Mouse (Mus musculus) midbrain, embryonic 12.5 days (tissue): ENCODE measurements at regions not wholly inside any gene's neighbourhood (a gene's known extent, or its start where the extent isn't known, plus 50 kb on each side); places are given as distances from the start of the nearest gene placed in this dataset.

Source experiments
- ATAC-seq: fragments of 200-750 bp; cut with Nextera tagmentation; 2 replicates; pipeline ENCODE4 v1.8.0; 2017; ENCODE audit warnings: low read depth, moderate TSS enrichment, moderate library complexity; ENCODE audit not compliant: low FRiP score
- H3K27ac ChIP-seq: fragments of 300-500 bp; sonication (generic); replicated peaks from 2 replicates; pipeline ENCODE4 v1.5.1; 2016; ENCODE audit warnings: mild to moderate bottlenecking
- H3K27me3 ChIP-seq: fragments of 300-500 bp; sonication (generic); 2 replicates; pipeline ENCODE4 v1.6.1; 2016; ENCODE audit warnings: mild to moderate bottlenecking
- H3K36me3 ChIP-seq: fragments of 300-500 bp; sonication (generic); 2 replicates; pipeline ENCODE4 v1.6.1; 2016
- H3K4me1 ChIP-seq: fragments of 300-500 bp; sonication (generic); 2 replicates; pipeline ENCODE4 v1.6.1; 2016
- H3K4me2 ChIP-seq: fragments of 300-500 bp; sonication (generic); replicated peaks from 2 replicates; pipeline ENCODE4 v1.6.1; 2016; ENCODE audit warnings: mild to moderate bottlenecking, moderate library complexity
- H3K4me3 ChIP-seq: fragments of 300-500 bp; sonication (generic); 2 replicates; pipeline ENCODE4 v1.5.1; 2016; ENCODE audit warnings: mild to moderate bottlenecking
- H3K9ac ChIP-seq: fragments of 300-500 bp; sonication (generic); replicated peaks from 2 replicates; pipeline ENCODE4 v1.6.1; 2016; ENCODE audit warnings: mild to moderate bottlenecking, moderate library complexity
- H3K9me3 ChIP-seq: fragments of 300-500 bp; sonication (generic); 2 replicates; pipeline ENCODE4 v1.6.1; 2016; ENCODE audit warnings: mild to moderate bottlenecking
- WGBS: fragments of 180-500 bp; shearing (Covaris S2); methylation state at CpG from one replicate; pipeline ENCODE4 v1.1.7; 2016; 5-methylcytosine and 5-hydroxymethylcytosine counted together

- H3K9me3 ChIP-seq = no peaks in the 10 kb centered on the region
- H3K4me2 ChIP-seq = no peak overlapping the region
- no peaks in the 10 kb centered on the region for H3K4me1 ChIP-seq
- H3K4me3 ChIP-seq = no peak overlapping the region
- no peaks in the 10 kb centered on the region for H3K36me3 ChIP-seq
- WGBS = 65% methylated on average over 7 of the region's 7 CpGs
- H3K27me3 ChIP-seq = no peaks in the 10 kb centered on the region
- H3K27ac ChIP-seq = no peak overlapping the region
- no peak overlapping the region for H3K9ac ChIP-seq
- ATAC-seq = no peak
Measured at GRCm38 (mm10) chr7:95581325-95581724, 589.7 kb upstream of the Tenm4 start.

- Histone ChIP-seq H3K4me1 (no peaks in the 10 kb centered on the region), H3K9me3 (no peaks in the 10 kb centered on the region), H3K9ac (no peak overlapping the region), H3K27ac (no peak overlapping the region), H3K4me2 (no peak overlapping the region), H3K36me3 (no peaks in the 10 kb centered on the region), H3K27me3 (no peaks in the 10 kb centered on the region; the same call in 1 of the 2 replicates), H3K4me3 (no peak overlapping the region)
- 88% methylated on average over 2 of the region's 2 CpGs for WGBS
- ATAC-seq = no peak
Measured at GRCm38 (mm10) chr7:95598339-95598738, 572.7 kb upstream of the Tenm4 start.

GRCm38 (mm10) chr7:95613736-95614135, 557.3 kb upstream of the Tenm4 start:
- no peaks in the 10 kb centered on the region for H3K36me3 ChIP-seq
- WGBS = 82% methylated on average over 2 of the region's 2 CpGs
- H3K9ac ChIP-seq = no peak overlapping the region
- H3K4me1 ChIP-seq = no peaks in the 10 kb centered on the region
- H3K9me3 ChIP-seq = no peaks in the 10 kb centered on the region
- no peak overlapping the region for H3K4me2 ChIP-seq
- H3K27ac ChIP-seq = no peak overlapping the region
- H3K4me3 ChIP-seq = no peak overlapping the region
- no peaks in the 10 kb centered on the region for H3K27me3 ChIP-seq
- no peak for ATAC-seq

- no peak for ATAC-seq
Measured at GRCm38 (mm10) chr7:95617370-95617769, 553.7 kb upstream of the Tenm4 start.

GRCm38 (mm10) chr7:95618170-95618569, 552.9 kb upstream of the Tenm4 start:
- Histone ChIP-seq H3K4me2 (no peak overlapping the region), H3K27ac (no peak overlapping the region), H3K36me3 (no peaks in the 10 kb centered on the region), H3K9ac (no peak overlapping the region), H3K4me3 (no peak overlapping the region), H3K27me3 (no peaks in the 10 kb centered on the region), H3K4me1 (no peaks in the 10 kb centered on the region), H3K9me3 (no peaks in the 10 kb centered on the region)
- ATAC-seq = no peak

More at GRCm38 (mm10) chr7:95617370-95617769, 553.7 kb upstream of the Tenm4 start:
- no peak overlapping the region for H3K27ac ChIP-seq
- H3K4me3 ChIP-seq = no peak overlapping the region
- no peak overlapping the region for H3K4me2 ChIP-seq
- no peaks in the 10 kb centered on the region for H3K4me1 ChIP-seq
- no peaks in the 10 kb centered on the region for H3K27me3 ChIP-seq
- no peaks in the 10 kb centered on the region for H3K9me3 ChIP-seq
- H3K9ac ChIP-seq = no peak overlapping the region
- 78% methylated on average over 2 of the region's 2 CpGs for WGBS
- H3K36me3 ChIP-seq = no peaks in the 10 kb centered on the region

- H3K27ac ChIP-seq = no peak overlapping the region
- H3K4me2 ChIP-seq = no peak overlapping the region
- no peak overlapping the region for H3K9ac ChIP-seq
- no peaks in the 10 kb centered on the region for H3K36me3 ChIP-seq
- H3K4me1 ChIP-seq = no peaks in the 10 kb centered on the region
- no peaks in the 10 kb centered on the region for H3K9me3 ChIP-seq
- H3K4me3 ChIP-seq = no peak overlapping the region
- ATAC-seq = no peak
- H3K27me3 ChIP-seq = no peaks in the 10 kb centered on the region
Measured at GRCm38 (mm10) chr7:95620079-95620478, 551.0 kb upstream of the Tenm4 start.

- Histone ChIP-seq H3K27me3 (no peaks in the 10 kb centered on the region), H3K9ac (no peak overlapping the region), H3K4me1 (no peaks in the 10 kb centered on the region), H3K4me3 (no peak overlapping the region), H3K27ac (no peak overlapping the region), H3K4me2 (no peak overlapping the region), H3K9me3 (no peaks in the 10 kb centered on the region), H3K36me3 (no peaks in the 10 kb centered on the region)
- no peak for ATAC-seq
- WGBS = 78% methylated on average over 5 of the region's 5 CpGs
Measured at GRCm38 (mm10) chr7:95640683-95641082, 530.4 kb upstream of the Tenm4 start.

GRCm38 (mm10) chr7:95674319-95674718, 496.7 kb upstream of the Tenm4 start:
- Histone ChIP-seq H3K36me3 (no peaks in the 10 kb centered on the region), H3K27me3 (no peaks in the 10 kb centered on the region), H3K9ac (no peak overlapping the region), H3K4me1 (no peaks in the 10 kb centered on the region), H3K4me2 (no peak overlapping the region), H3K9me3 (no peaks in the 10 kb centered on the region), H3K4me3 (no peak overlapping the region), H3K27ac (no peak overlapping the region)
- ATAC-seq = no peak
- 97% methylated on average over 1 of the region's 1 CpGs for WGBS

- Histone ChIP-seq H3K9me3 (no peaks in the 10 kb centered on the region), H3K4me2 (no peak overlapping the region), H3K9ac (no peak overlapping the region), H3K27ac (no peak overlapping the region), H3K27me3 (peaks cover 9% of the 10 kb centered on the region; the same call in 1 of the 2 replicates), H3K4me3 (no peak overlapping the region), H3K36me3 (no peaks in the 10 kb centered on the region), H3K4me1 (no peaks in the 10 kb centered on the region; the same call in 1 of the 2 replicates)
- 60% methylated on average over 3 of the region's 3 CpGs for WGBS
- ATAC-seq = no peak
Measured at GRCm38 (mm10) chr7:95682521-95682920, 488.5 kb upstream of the Tenm4 start.

- no peak overlapping the region for H3K9ac ChIP-seq
Measured at GRCm38 (mm10) chr7:95687733-95688132, 483.3 kb upstream of the Tenm4 start.

GRCm38 (mm10) chr7:95688151-95689146, 482.6 kb upstream of the Tenm4 start:
- Histone ChIP-seq H3K4me1 (peaks cover 10% of the 10 kb centered on the region), H3K36me3 (no peaks in the 10 kb centered on the region), H3K4me2 (peak overlapping the region; percentile 48), H3K4me3 (peak overlapping the region; percentile 26), H3K27ac (peak overlapping the region; percentile 65), H3K9ac (0 out of 2 replicates have a peak overlapping the region, but pooled peaks have one; percentile 2), H3K9me3 (no peaks in the 10 kb centered on the region), H3K27me3 (peaks cover 15% of the 10 kb centered on the region; the same call in 1 of the 2 replicates)
- ATAC-seq = peak; percentile 84
- WGBS = 2% methylated on average over 16 of the region's 16 CpGs

More at GRCm38 (mm10) chr7:95687733-95688132, 483.3 kb upstream of the Tenm4 start:
- peaks cover 10% of the 10 kb centered on the region for H3K4me1 ChIP-seq
- no peaks in the 10 kb centered on the region for H3K9me3 ChIP-seq
- peak overlapping the region; percentile 48 for H3K4me2 ChIP-seq
- no peaks in the 10 kb centered on the region for H3K36me3 ChIP-seq
- H3K27ac ChIP-seq = peak overlapping the region; percentile 65
- ATAC-seq = no peak
- H3K4me3 ChIP-seq = no peak overlapping the region
- H3K27me3 ChIP-seq = peaks cover 15% of the 10 kb centered on the region; the same call in 1 of the 2 replicates
- WGBS = 14% methylated on average over 3 of the region's 3 CpGs

GRCm38 (mm10) chr7:95689161-95689833, 481.7 kb upstream of the Tenm4 start:
- peak; percentile 29; the same call in 1 of the 2 replicates for ATAC-seq
- H3K4me2 ChIP-seq = peak overlapping the region; percentile 48
- 0 out of 2 replicates have a peak overlapping the region, but pooled peaks have one; percentile 16 for H3K9ac ChIP-seq
- H3K4me3 ChIP-seq = peak overlapping the region; percentile 26
- H3K27me3 ChIP-seq = peaks cover 8% of the 10 kb centered on the region; the same call in 1 of the 2 replicates
- peak overlapping the region; percentile 65 for H3K27ac ChIP-seq
- no peaks in the 10 kb centered on the region for H3K9me3 ChIP-seq
- peaks cover 10% of the 10 kb centered on the region for H3K4me1 ChIP-seq
- no peaks in the 10 kb centered on the region for H3K36me3 ChIP-seq
- 6% methylated on average over 7 of the region's 7 CpGs for WGBS
